Mouse (Mus musculus) ES-Bruce4 (cell line): Measurements from ENCODE around the gene Pgam1.

Source experiments
- CTCF ChIP-seq: IDR thresholded peaks from one replicate; pipeline ENCODE4 v1.8.1; 2011; ENCODE audit warnings: low read depth, low read length
- EP300 ChIP-seq: IDR thresholded peaks from 2 replicates; pipeline ENCODE4 v1.6.1; 2011; ENCODE audit warnings: low read depth, low read length; ENCODE audit not compliant: insufficient read depth
- POLR2A ChIP-seq: IDR thresholded peaks from one replicate; pipeline ENCODE4 v1.8.1; 2011; ENCODE audit warnings: low read length; ENCODE audit not compliant: insufficient read depth

GRCm38 (mm10) chr19:41911178-41912073 lies at the start of gene Pgam1:
- TF ChIP-seq POLR2A, result peak; percentile 92
- TF ChIP-seq CTCF, result no peak
- TF ChIP-seq EP300, result peak; percentile 82; the same call in 1 of the 2 replicates
